Mouse (Mus musculus) neural tube, embryonic 12.5 days (tissue): Measurements from ENCODE around the gene Shcbp1. TPM values are rescaled to one million over a fixed set of nuclear protein-coding genes. Genes with fewer than 3 reads are reported as not detected.
A peak's percentile ranks its signal among the peaks of the same experiment; 100 is the strongest.
"Not testable (repeated sequence)": the region's sequence is repeated elsewhere in the genome, so short reads cannot be mapped to it uniquely, and the experiment has no call there.

Experiments
- ATAC-seq: fragments of 200-750 bp; cut with Nextera tagmentation; 2 replicates; pipeline ENCODE4 v1.8.0; 2017; ENCODE audit warnings: low read depth, mild to moderate bottlenecking, moderate TSS enrichment, moderate library complexity; ENCODE audit not compliant: low FRiP score
- H3K27ac ChIP-seq: fragments of 300-500 bp; sonication (generic); 2 replicates; pipeline ENCODE4 v1.5.1; 2016
- H3K27me3 ChIP-seq: fragments of 300-500 bp; sonication (generic); replicated peaks from 2 replicates; pipeline ENCODE4 v1.6.1; 2016; ENCODE audit warnings: mild to moderate bottlenecking
- H3K36me3 ChIP-seq: fragments of 300-500 bp; sonication (generic); 2 replicates; pipeline ENCODE4 v1.6.1; 2016; ENCODE audit warnings: mild to moderate bottlenecking
- H3K4me1 ChIP-seq: fragments of 300-500 bp; sonication (generic); 2 replicates; pipeline ENCODE4 v1.6.1; 2016
- H3K4me2 ChIP-seq: fragments of 300-500 bp; sonication (generic); replicated peaks from 2 replicates; pipeline ENCODE4 v1.6.1; 2016; ENCODE audit warnings: mild to moderate bottlenecking
- H3K4me3 ChIP-seq: fragments of 300-500 bp; sonication (generic); 2 replicates; pipeline ENCODE4 v1.5.1; 2016
- H3K9ac ChIP-seq: fragments of 300-500 bp; sonication (generic); 2 replicates; pipeline ENCODE4 v1.6.1; 2016; ENCODE audit warnings: mild to moderate bottlenecking
- H3K9me3 ChIP-seq: fragments of 300-500 bp; sonication (generic); 2 replicates; pipeline ENCODE4 v1.6.1; 2016; ENCODE audit warnings: mild to moderate bottlenecking
- WGBS: fragments of 180-500 bp; shearing (Covaris S2); methylation state at CpG from one replicate; pipeline ENCODE4 v1.1.7; 2016; 5-methylcytosine and 5-hydroxymethylcytosine counted together
- polyA plus RNA-seq: library from polyadenylated mRNA; unstranded; fragments of >200 nt; fragmentation: Nextera tagmentation; extraction: Ambion mirVana; gene quantifications from 2 replicates; pipeline ENCODE4 v1.2.1, GENCODE M21; 2016

Shcbp1 gene
- polyA plus RNA-seq, result 44.4 and 45.7 TPM in 2 replicates

DNA sequence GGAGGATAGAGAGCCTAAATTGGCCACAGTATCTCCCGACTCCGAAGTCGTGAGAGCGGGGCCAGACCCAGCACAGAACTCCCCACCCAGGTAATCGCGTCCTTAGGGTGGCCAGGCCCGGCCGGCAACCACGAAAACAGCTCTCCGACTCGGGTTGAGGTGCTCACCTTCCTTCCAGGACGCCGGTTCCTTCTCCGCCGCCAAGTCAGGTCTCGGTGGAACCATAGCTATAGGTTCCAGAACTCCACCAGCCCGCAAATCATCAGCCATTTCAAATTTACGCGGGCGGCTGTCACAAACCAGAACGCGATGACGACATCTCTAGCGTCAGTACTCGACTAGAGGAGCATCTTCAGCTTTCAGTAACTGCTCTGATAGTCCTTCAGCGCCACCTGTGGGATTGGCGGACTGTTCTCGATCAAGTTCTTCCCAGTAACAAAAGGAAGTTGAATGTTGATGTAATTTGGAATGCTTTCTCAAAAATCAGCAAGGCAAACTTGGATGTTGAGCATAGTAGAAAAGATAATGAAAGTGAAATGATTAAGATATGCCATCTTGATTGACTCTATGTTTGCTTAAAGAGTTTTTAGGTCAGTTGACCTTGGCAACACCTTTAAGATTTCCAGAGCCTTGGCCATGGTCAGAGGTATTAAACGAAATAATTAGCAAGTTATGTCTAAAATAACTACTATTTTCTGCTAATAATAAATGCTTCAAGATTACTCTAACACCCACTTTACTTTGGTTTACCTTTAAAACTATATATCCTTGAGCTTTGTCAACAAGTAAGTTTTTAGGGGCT lies at the start of gene Shcbp1:
TSS of gene Shcbp1 (minus strand) at position 314 of the 802 bp plus-strand sequence.
- Histone ChIP-seq H3K9ac (peak within 1 kb of the TSS; percentile 59), H3K36me3 (no peaks in the 10 kb centered on the region), H3K4me2 (peak within 1 kb of the TSS; percentile 77), H3K4me3 (peak within 1 kb of the TSS; percentile 68), H3K27me3 (no peaks in the 10 kb centered on the region), H3K27ac (no peak within 1 kb of the TSS), H3K4me1 (peaks cover 9% of the 10 kb centered on the region; the same call in 1 of the 2 replicates), H3K9me3 (peaks cover 10% of the 10 kb centered on the region; the same call in 1 of the 2 replicates)
- peak; percentile 95 for ATAC-seq
- 5% methylated on average over 29 of the region's 29 CpGs for WGBS

DNA sequence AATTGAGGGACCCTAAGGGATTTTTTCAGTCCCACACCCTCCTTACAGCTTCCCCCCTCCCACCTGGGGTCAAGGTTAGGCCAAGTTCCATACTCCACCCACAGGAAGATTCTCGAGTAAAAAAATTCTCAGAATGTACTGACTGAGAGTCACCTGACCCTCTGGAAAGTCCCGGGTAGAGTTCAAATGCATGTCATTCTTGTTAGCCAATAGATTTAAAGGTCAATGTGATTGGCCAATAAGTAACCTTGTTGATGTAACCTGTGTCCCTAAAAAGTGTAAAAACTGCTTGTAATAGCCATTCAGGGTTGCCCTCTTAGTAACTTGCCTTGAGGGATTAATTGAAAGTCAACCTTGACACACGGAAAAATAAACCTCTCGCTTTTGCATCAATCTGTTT lies 29.5 kb upstream of the Shcbp1 start:
- 85% methylated on average over 4 of the region's 4 CpGs for WGBS
- no peak for ATAC-seq
- Histone ChIP-seq H3K36me3 (no peaks in the 10 kb centered on the region), H3K9me3 (no peaks in the 10 kb centered on the region), H3K4me2 (no peak overlapping the region), H3K4me3 (no peak overlapping the region), H3K4me1 (no peaks in the 10 kb centered on the region), H3K9ac (no peak overlapping the region), H3K27ac (no peak overlapping the region), H3K27me3 (no peaks in the 10 kb centered on the region)

- no peak overlapping the region for H3K4me2 ChIP-seq
- WGBS, result 62% methylated on average over 19 of the region's 19 CpGs
- no peaks in the 10 kb centered on the region for H3K4me1 ChIP-seq
- no peaks in the 10 kb centered on the region for H3K36me3 ChIP-seq
- H3K27ac ChIP-seq, result no peak overlapping the region
- 0 out of 2 replicates have a peak, but pooled peaks cover 2% of the 10 kb centered on the region for H3K9me3 ChIP-seq
- ATAC-seq, result no peak
- H3K9ac ChIP-seq, result no peak overlapping the region
- no peak overlapping the region for H3K4me3 ChIP-seq
- no peaks in the 10 kb centered on the region for H3K27me3 ChIP-seq
Measured at GRCm38 (mm10) chr8:4800524-4801122, 21.3 kb upstream of the Shcbp1 start.

- WGBS, result 82% methylated on average over 6 of the region's 6 CpGs
Measured at GRCm38 (mm10) chr8:4778266-4778665, 1.1 kb downstream of the Shcbp1 start.

GRCm38 (mm10) chr8:4764751-4765150 lies 14.6 kb downstream of the Shcbp1 start:
- no peak for ATAC-seq
- H3K9ac ChIP-seq, result no peak overlapping the region
- H3K4me2 ChIP-seq, result no peak overlapping the region
- no peaks in the 10 kb centered on the region for H3K4me1 ChIP-seq
- H3K9me3 ChIP-seq, result no peaks in the 10 kb centered on the region
- WGBS, result 86% methylated on average over 4 of the region's 4 CpGs
- no peaks in the 10 kb centered on the region for H3K27me3 ChIP-seq
- no peak overlapping the region for H3K27ac ChIP-seq
- H3K4me3 ChIP-seq, result no peak overlapping the region
- no peaks in the 10 kb centered on the region for H3K36me3 ChIP-seq

More at GRCm38 (mm10) chr8:4778266-4778665, 1.1 kb downstream of the Shcbp1 start:
- no peak for ATAC-seq
- H3K9ac ChIP-seq, result no peak overlapping the region
- H3K9me3 ChIP-seq, result peaks cover 10% of the 10 kb centered on the region; the same call in 1 of the 2 replicates
- no peak overlapping the region for H3K4me3 ChIP-seq
- H3K4me1 ChIP-seq, result peaks cover 9% of the 10 kb centered on the region; the same call in 1 of the 2 replicates
- H3K27me3 ChIP-seq, result no peaks in the 10 kb centered on the region
- H3K4me2 ChIP-seq, result peak overlapping the region; percentile 77
- no peak overlapping the region for H3K27ac ChIP-seq
- H3K36me3 ChIP-seq, result peaks cover 4% of the 10 kb centered on the region; the same call in 1 of the 2 replicates

DNA sequence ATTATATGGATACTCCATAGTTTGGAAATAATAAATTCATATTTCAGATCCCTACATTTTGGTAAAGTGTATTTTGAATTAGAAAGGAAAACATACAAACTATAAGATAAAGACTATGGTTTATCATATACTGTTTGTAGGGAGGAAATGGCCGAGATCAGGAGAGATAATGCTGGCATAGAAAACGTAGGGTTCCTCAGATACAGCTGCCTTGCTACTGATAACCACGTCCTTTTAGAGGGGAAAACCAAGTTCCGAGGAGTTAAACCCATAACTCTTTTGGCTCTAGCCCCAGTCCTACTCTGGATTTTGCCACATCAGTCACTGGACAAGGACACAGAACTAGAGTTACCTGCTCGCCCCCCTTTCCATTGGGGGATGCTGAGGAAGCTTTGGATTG lies 26.3 kb downstream of the Shcbp1 start:
- ATAC-seq, result no peak
- H3K9me3 ChIP-seq, result no peaks in the 10 kb centered on the region

DNA sequence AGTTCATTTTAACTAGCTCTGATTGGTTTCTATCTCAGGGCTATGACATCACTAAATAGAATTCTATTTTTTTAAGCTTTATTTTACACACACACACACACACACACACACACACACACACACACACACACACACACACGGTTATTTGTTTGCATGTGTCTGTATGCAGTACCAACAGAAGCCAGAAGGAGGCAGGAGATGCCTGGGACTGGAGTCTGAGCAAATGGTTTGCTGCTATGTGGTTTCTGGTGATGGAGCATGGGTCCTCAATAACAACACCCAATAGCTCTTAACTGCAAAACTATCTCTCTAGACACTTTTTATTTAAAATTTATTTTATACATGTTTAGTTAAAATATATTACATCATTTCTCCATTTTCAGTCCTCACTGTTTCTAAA lies 48.4 kb downstream of the Shcbp1 start:
- Histone ChIP-seq H3K9ac (no peak overlapping the region), H3K4me1 (no peaks in the 10 kb centered on the region), H3K4me2 (no peak overlapping the region), H3K4me3 (no peak overlapping the region), H3K36me3 (peaks cover 3% of the 10 kb centered on the region), H3K27ac (no peak overlapping the region), H3K27me3 (no peaks in the 10 kb centered on the region), H3K9me3 (peaks cover 7% of the 10 kb centered on the region; the same call in 1 of the 2 replicates)
- 50% methylated on average over 1 of the region's 1 CpGs for WGBS
- ATAC-seq, result no peak

More for the DNA sequence above, 26.3 kb downstream of the Shcbp1 start:
- no peaks in the 10 kb centered on the region for H3K4me1 ChIP-seq
- 96% methylated on average over 5 of the region's 5 CpGs for WGBS
- H3K27me3 ChIP-seq, result no peaks in the 10 kb centered on the region
- no peak overlapping the region for H3K9ac ChIP-seq
- H3K4me2 ChIP-seq, result no peak overlapping the region
- no peak overlapping the region for H3K4me3 ChIP-seq
- H3K36me3 ChIP-seq, result no peaks in the 10 kb centered on the region
- H3K27ac ChIP-seq, result no peak overlapping the region

DNA sequence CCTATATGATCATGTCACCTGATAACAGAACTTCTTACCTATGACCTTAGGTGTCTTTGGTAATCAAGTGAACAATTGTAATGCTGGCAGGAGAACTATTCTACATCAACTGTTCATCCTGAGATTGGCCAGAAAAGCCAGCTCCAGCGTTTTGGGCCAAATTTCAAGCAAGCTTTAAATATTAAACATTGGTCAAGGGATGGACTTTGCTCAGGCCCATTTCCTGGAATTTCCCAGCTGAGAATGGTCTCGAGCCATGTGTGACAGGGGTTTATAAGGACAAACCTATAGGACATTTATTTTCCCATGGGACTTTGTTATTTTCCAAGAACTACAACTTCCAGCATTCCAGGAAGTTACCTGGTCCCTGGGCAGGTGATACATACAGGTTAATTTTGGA lies 63.8 kb downstream of the Shcbp1 start:
- 61% methylated on average over 2 of the region's 2 CpGs for WGBS
- H3K27me3 ChIP-seq, result no peaks in the 10 kb centered on the region
- H3K9ac ChIP-seq, result no peak overlapping the region
- no peaks in the 10 kb centered on the region for H3K36me3 ChIP-seq
- no peak overlapping the region for H3K4me3 ChIP-seq
- H3K4me1 ChIP-seq, result no peaks in the 10 kb centered on the region
- H3K27ac ChIP-seq, result no peak overlapping the region
- H3K4me2 ChIP-seq, result no peak overlapping the region
- ATAC-seq, result no peak
- H3K9me3 ChIP-seq, result no peaks in the 10 kb centered on the region

- H3K9me3 ChIP-seq, H3K36me3 ChIP-seq, H3K4me1 ChIP-seq, ATAC-seq, H3K27me3 ChIP-seq, H3K9ac ChIP-seq, H3K4me3 ChIP-seq, H3K4me2 ChIP-seq, H3K27ac ChIP-seq: not testable (repeated sequence)
- WGBS, result 78% methylated on average over 5 of the region's 5 CpGs
Measured at GRCm38 (mm10) chr8:4708346-4708745, 71.0 kb downstream of the Shcbp1 start.

- H3K9ac ChIP-seq, H3K4me2 ChIP-seq, H3K27me3 ChIP-seq, H3K36me3 ChIP-seq, H3K9me3 ChIP-seq, H3K27ac ChIP-seq, H3K4me1 ChIP-seq, H3K4me3 ChIP-seq, ATAC-seq: not testable (repeated sequence)
- 89% methylated on average over 7 of the region's 7 CpGs for WGBS
Measured at GRCm38 (mm10) chr8:4707916-4708315, 71.5 kb downstream of the Shcbp1 start.

DNA sequence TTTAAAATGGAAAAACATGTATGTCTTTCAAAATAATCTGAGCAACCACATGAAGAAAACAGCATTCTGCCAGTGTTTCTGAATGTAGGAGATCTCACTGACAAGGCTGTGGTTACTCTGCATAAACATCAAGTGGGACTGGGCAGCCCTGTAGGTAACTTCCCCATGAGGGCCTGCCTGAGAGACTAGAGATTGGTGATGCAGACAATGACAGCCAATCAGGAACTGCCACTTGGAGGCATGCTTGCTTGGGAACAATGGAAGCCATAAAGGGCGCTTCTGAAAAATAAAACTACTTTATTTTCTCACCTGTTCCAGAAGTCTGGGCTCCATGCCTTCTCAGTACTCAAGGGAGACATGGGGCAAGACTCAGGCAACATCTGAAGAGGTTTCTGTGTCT lies 87.7 kb downstream of the Shcbp1 start:
- Histone ChIP-seq H3K36me3 (no peaks in the 10 kb centered on the region), H3K4me3 (no peak overlapping the region), H3K27me3 (no peaks in the 10 kb centered on the region), H3K9me3 (0 out of 2 replicates have a peak, but pooled peaks cover 3% of the 10 kb centered on the region), H3K9ac (no peak overlapping the region), H3K4me2 (no peak overlapping the region), H3K4me1 (no peaks in the 10 kb centered on the region), H3K27ac (no peak overlapping the region)
- WGBS, result 73% methylated on average over 1 of the region's 1 CpGs
- no peak for ATAC-seq
